Mouse (Mus musculus): ENCODE results near the gene Meiob. TPM values are rescaled to one million over a fixed set of nuclear protein-coding genes. Genes with fewer than 3 reads are reported as not detected.

The Meiob gene
- polyA plus RNA-seq, 1 experiment from 2014 or later: not detected

GRCm38 (mm10) chr17:24851381-24852125 lies 47.5 kb downstream of the Meiob start:
- WGBS: 77% methylated on average over 10 of the region's 10 CpGs
- peaks cover 8% of the 10 kb centered on the region; the same call in 1 of the 2 replicates for H3K36me3 ChIP-seq (ENCODE audit: control insufficient read depth, insufficient read depth, low read length)
- no peak overlapping the region for H3K27ac ChIP-seq (ENCODE audit: low read length)
- peak overlapping the region; percentile 63 for H3K4me3 ChIP-seq (ENCODE audit: low read depth, low read length)
- H3K9ac ChIP-seq (replicated peaks; ENCODE audit: low read depth, low read length): no peak overlapping the region
- H3K27me3 ChIP-seq (ENCODE audit: control insufficient read depth, insufficient read depth, low read length): no peaks in the 10 kb centered on the region
- no peaks in the 10 kb centered on the region for H3K9me3 ChIP-seq (ENCODE audit: control insufficient read depth, low read depth, low read length)
- H3K4me1 ChIP-seq (ENCODE audit: control insufficient read depth, insufficient read depth, low read length): peaks cover 6% of the 10 kb centered on the region; the same call in 1 of the 2 replicates
- H3K4me2 ChIP-seq (replicated peaks; ENCODE audit: low read depth, low read length): peak overlapping the region; percentile 73
- no peak for ATAC-seq (ENCODE audit: insufficient number of reproducible peaks, insufficient read depth, low FRiP score, low read depth)

GRCm38 (mm10) chr17:24855838-24856464 lies 51.9 kb downstream of the Meiob start:
- Histone ChIP-seq H3K9me3 (ENCODE audit: control insufficient read depth, low read depth, low read length) (no peaks in the 10 kb centered on the region), H3K4me3 (ENCODE audit: low read depth, low read length) (no peak overlapping the region), H3K4me1 (ENCODE audit: control insufficient read depth, insufficient read depth, low read length) (no peaks in the 10 kb centered on the region), H3K27ac (ENCODE audit: low read length) (no peak overlapping the region), H3K9ac (replicated peaks; ENCODE audit: low read depth, low read length) (no peak overlapping the region), H3K36me3 (ENCODE audit: control insufficient read depth, insufficient read depth, low read length) (peaks cover 10% of the 10 kb centered on the region; the same call in 1 of the 2 replicates), H3K27me3 (ENCODE audit: control insufficient read depth, insufficient read depth, low read length) (no peaks in the 10 kb centered on the region), H3K4me2 (replicated peaks; ENCODE audit: low read depth, low read length) (no peak overlapping the region)
- no peak for ATAC-seq (ENCODE audit: insufficient number of reproducible peaks, insufficient read depth, low FRiP score, low read depth)
- 87% methylated on average over 3 of the region's 3 CpGs for WGBS

- Histone ChIP-seq H3K27ac (ENCODE audit: low read length) (no peak overlapping the region), H3K9me3 (ENCODE audit: control insufficient read depth, low read depth, low read length) (no peaks in the 10 kb centered on the region), H3K9ac (replicated peaks; ENCODE audit: low read depth, low read length) (no peak overlapping the region), H3K4me1 (ENCODE audit: control insufficient read depth, insufficient read depth, low read length) (no peaks in the 10 kb centered on the region), H3K36me3 (ENCODE audit: control insufficient read depth, insufficient read depth, low read length) (peaks cover 14% of the 10 kb centered on the region), H3K4me3 (ENCODE audit: low read depth, low read length) (no peak overlapping the region), H3K4me2 (replicated peaks; ENCODE audit: low read depth, low read length) (no peak overlapping the region), H3K27me3 (ENCODE audit: control insufficient read depth, insufficient read depth, low read length) (no peaks in the 10 kb centered on the region)
- 90% methylated on average over 13 of the region's 13 CpGs for WGBS
- ATAC-seq (ENCODE audit: insufficient number of reproducible peaks, insufficient read depth, low FRiP score, low read depth): no peak
Observed at GRCm38 (mm10) chr17:24856589-24856988, 52.5 kb downstream of the Meiob start.

GRCm38 (mm10) chr17:24857831-24858470 lies 53.9 kb downstream of the Meiob start:
- H3K4me1 ChIP-seq (ENCODE audit: control insufficient read depth, insufficient read depth, low read length): no peaks in the 10 kb centered on the region
- no peaks in the 10 kb centered on the region for H3K9me3 ChIP-seq (ENCODE audit: control insufficient read depth, low read depth, low read length)
- H3K9ac ChIP-seq (replicated peaks; ENCODE audit: low read depth, low read length): no peak overlapping the region
- no peaks in the 10 kb centered on the region for H3K27me3 ChIP-seq (ENCODE audit: control insufficient read depth, insufficient read depth, low read length)
- H3K36me3 ChIP-seq (ENCODE audit: control insufficient read depth, insufficient read depth, low read length): peaks cover 25% of the 10 kb centered on the region
- ATAC-seq (ENCODE audit: insufficient number of reproducible peaks, insufficient read depth, low FRiP score, low read depth): no peak
- H3K4me3 ChIP-seq (ENCODE audit: low read depth, low read length): no peak overlapping the region
- 89% methylated on average over 8 of the region's 8 CpGs for WGBS
- H3K4me2 ChIP-seq (replicated peaks; ENCODE audit: low read depth, low read length): no peak overlapping the region
- no peak overlapping the region for H3K27ac ChIP-seq (ENCODE audit: low read length)

- no peaks in the 10 kb centered on the region for H3K27me3 ChIP-seq (ENCODE audit: control insufficient read depth, insufficient read depth, low read length)
- 85% methylated on average over 6 of the region's 6 CpGs for WGBS
- H3K36me3 ChIP-seq (ENCODE audit: control insufficient read depth, insufficient read depth, low read length): peaks cover 28% of the 10 kb centered on the region
- no peak overlapping the region for H3K4me2 ChIP-seq (replicated peaks; ENCODE audit: low read depth, low read length)
- ATAC-seq (ENCODE audit: insufficient number of reproducible peaks, insufficient read depth, low FRiP score, low read depth): peak; percentile 57; the same call in 1 of the 2 replicates
- no peak overlapping the region for H3K4me3 ChIP-seq (ENCODE audit: low read depth, low read length)
- no peak overlapping the region for H3K9ac ChIP-seq (replicated peaks; ENCODE audit: low read depth, low read length)
- no peak overlapping the region for H3K27ac ChIP-seq (ENCODE audit: low read length)
- no peaks in the 10 kb centered on the region for H3K4me1 ChIP-seq (ENCODE audit: control insufficient read depth, insufficient read depth, low read length)
- H3K9me3 ChIP-seq (ENCODE audit: control insufficient read depth, low read depth, low read length): no peaks in the 10 kb centered on the region
Observed at GRCm38 (mm10) chr17:24858967-24859366, 54.9 kb downstream of the Meiob start.

- Histone ChIP-seq H3K4me3 (ENCODE audit: low read depth, low read length) (no peak overlapping the region), H3K27ac (ENCODE audit: low read length) (no peak overlapping the region), H3K4me2 (replicated peaks; ENCODE audit: low read depth, low read length) (no peak overlapping the region), H3K9me3 (ENCODE audit: control insufficient read depth, low read depth, low read length) (no peaks in the 10 kb centered on the region), H3K9ac (replicated peaks; ENCODE audit: low read depth, low read length) (no peak overlapping the region), H3K4me1 (ENCODE audit: control insufficient read depth, insufficient read depth, low read length) (no peaks in the 10 kb centered on the region), H3K27me3 (ENCODE audit: control insufficient read depth, insufficient read depth, low read length) (no peaks in the 10 kb centered on the region), H3K36me3 (ENCODE audit: control insufficient read depth, insufficient read depth, low read length) (peaks cover 24% of the 10 kb centered on the region)
- ATAC-seq (ENCODE audit: insufficient number of reproducible peaks, insufficient read depth, low FRiP score, low read depth): no peak
- WGBS: 92% methylated on average over 8 of the region's 8 CpGs
Observed at GRCm38 (mm10) chr17:24860076-24860475, 56.0 kb downstream of the Meiob start.

- no peak overlapping the region for H3K9ac ChIP-seq (replicated peaks; ENCODE audit: low read depth, low read length)
- H3K36me3 ChIP-seq (ENCODE audit: control insufficient read depth, insufficient read depth, low read length): peaks cover 20% of the 10 kb centered on the region
- H3K27me3 ChIP-seq (ENCODE audit: control insufficient read depth, insufficient read depth, low read length): no peaks in the 10 kb centered on the region
- no peaks in the 10 kb centered on the region for H3K9me3 ChIP-seq (ENCODE audit: control insufficient read depth, low read depth, low read length)
- no peak overlapping the region for H3K27ac ChIP-seq (ENCODE audit: low read length)
- no peak overlapping the region for H3K4me2 ChIP-seq (replicated peaks; ENCODE audit: low read depth, low read length)
- ATAC-seq (ENCODE audit: insufficient number of reproducible peaks, insufficient read depth, low FRiP score, low read depth): no peak
- no peaks in the 10 kb centered on the region for H3K4me1 ChIP-seq (ENCODE audit: control insufficient read depth, insufficient read depth, low read length)
- 96% methylated on average over 3 of the region's 3 CpGs for WGBS
- H3K4me3 ChIP-seq (ENCODE audit: low read depth, low read length): no peak overlapping the region
Observed at GRCm38 (mm10) chr17:24861785-24862184, 57.7 kb downstream of the Meiob start.

- H3K9me3 ChIP-seq (ENCODE audit: control insufficient read depth, low read depth, low read length): no peaks in the 10 kb centered on the region
- H3K4me2 ChIP-seq (replicated peaks; ENCODE audit: low read depth, low read length): no peak within 1 kb of the TSS
- H3K27me3 ChIP-seq (ENCODE audit: control insufficient read depth, insufficient read depth, low read length): no peaks in the 10 kb centered on the region
- WGBS: 89% methylated on average over 8 of the region's 8 CpGs
- peaks cover 20% of the 10 kb centered on the region for H3K36me3 ChIP-seq (ENCODE audit: control insufficient read depth, insufficient read depth, low read length)
- no peak within 1 kb of the TSS for H3K27ac ChIP-seq (ENCODE audit: low read length)
- no peak for ATAC-seq (ENCODE audit: insufficient number of reproducible peaks, insufficient read depth, low FRiP score, low read depth)
- no peak within 1 kb of the TSS for H3K9ac ChIP-seq (replicated peaks; ENCODE audit: low read depth, low read length)
- no peaks in the 10 kb centered on the region for H3K4me1 ChIP-seq (ENCODE audit: control insufficient read depth, insufficient read depth, low read length)
- H3K4me3 ChIP-seq (ENCODE audit: low read depth, low read length): no peak within 1 kb of the TSS
Observed at GRCm38 (mm10) chr17:24865776-24866175, 61.7 kb downstream of the Meiob start, which contains the start of gene Igfals. Igfals (plus strand) TSS chr17:24865997.
